Mouse (Mus musculus) megakaryocyte-erythroid progenitor cell, adult 5 weeks (primary cell): ENCODE data around the gene Rif1. TPM values are rescaled to one million over a fixed set of nuclear protein-coding genes. Genes with fewer than 3 reads are reported as not detected.

Experiments
- polyA plus RNA-seq: library from polyadenylated mRNA; stranded (reverse); fragments of >175 nt; gene quantifications from 2 replicates; pipeline ENCODE4 v1.2.3, GENCODE M21; 2012

The Rif1 gene
- polyA plus RNA-seq, result 12.6 and 15.1 TPM in 2 replicates

GRCm38 (mm10) chr2:52072491-52073140 is at the start of gene Rif1:
TSS of gene Rif1 (plus strand) at chr2:52072832.

GRCm38 (mm10) chr2:52037882-52038281 is 34.8 kb upstream of the Rif1 start, which contains the start of gene Tnfaip6:
TSS of gene Tnfaip6 (plus strand) at chr2:52038009.

Other genes starting within 250 kb of the Rif1 start
- gene Rbm43, start 137.7 kb upstream of the Rif1 start, polyA plus RNA-seq, result 7.5 and 9.5 TPM in 2 replicates
- gene Nmi, start 99.3 kb upstream of the Rif1 start, polyA plus RNA-seq, result 2.9 and 4.2 TPM in 2 replicates
- 0.15 TPM in 1 of 2 replicates, not detected in the other for gene Tnfaip6, start 34.8 kb upstream of the Rif1 start, polyA plus RNA-seq